Mouse (Mus musculus) hindbrain, embryonic 13.5 days (tissue): ENCODE measurements around the gene She. TPM values are rescaled to one million over a fixed set of nuclear protein-coding genes. Genes with fewer than 3 reads are reported as not detected.

Source experiments
- ATAC-seq: fragments of 200-750 bp; cut with Nextera tagmentation; 2 replicates; pipeline ENCODE4 v1.8.0; 2017; ENCODE audit warnings: moderate TSS enrichment; ENCODE audit not compliant: low FRiP score
- H3K27ac ChIP-seq: fragments of 300-500 bp; sonication (generic); 2 replicates; pipeline ENCODE4 v1.5.1; 2015; ENCODE audit warnings: inconsistent platforms, mild to moderate bottlenecking, moderate library complexity
- H3K27me3 ChIP-seq: fragments of 300-500 bp; sonication (generic); 2 replicates; pipeline ENCODE4 v1.6.1; 2015; ENCODE audit warnings: mild to moderate bottlenecking, inconsistent platforms
- H3K36me3 ChIP-seq: fragments of 300-500 bp; sonication (generic); 2 replicates; pipeline ENCODE4 v1.6.1; 2015; ENCODE audit warnings: mild to moderate bottlenecking, inconsistent platforms
- H3K4me1 ChIP-seq: fragments of 300-500 bp; sonication (generic); replicated peaks from 2 replicates; pipeline ENCODE4 v1.6.1; 2015; ENCODE audit warnings: inconsistent platforms
- H3K4me2 ChIP-seq: fragments of 300-500 bp; sonication (generic); 2 replicates; pipeline ENCODE4 v1.6.1; 2015; ENCODE audit warnings: inconsistent platforms, mild to moderate bottlenecking, moderate library complexity
- H3K4me3 ChIP-seq: fragments of 300-500 bp; sonication (generic); 2 replicates; pipeline ENCODE4 v1.5.1; 2015; ENCODE audit warnings: mild to moderate bottlenecking, inconsistent platforms
- H3K9ac ChIP-seq: fragments of 300-500 bp; sonication (generic); 2 replicates; pipeline ENCODE4 v1.6.1; 2015; ENCODE audit warnings: mild to moderate bottlenecking, inconsistent platforms
- H3K9me3 ChIP-seq: fragments of 300-500 bp; sonication (generic); 2 replicates; pipeline ENCODE4 v1.6.1; 2016; ENCODE audit warnings: inconsistent platforms
- WGBS: fragments of 180-500 bp; shearing (Covaris S2); methylation state at CpG from one replicate; pipeline ENCODE4 v1.1.7; 2015; 5-methylcytosine and 5-hydroxymethylcytosine counted together
- polyA plus RNA-seq: library from polyadenylated mRNA; unstranded; fragments of >200 nt; fragmentation: Nextera tagmentation; extraction: Ambion mirVana; gene quantifications from 2 replicates; pipeline ENCODE4 v1.2.1, GENCODE M21; 2015

The She gene
- polyA plus RNA-seq, 1 experiment from 2014 or later: 2.1 TPM

- H3K4me3 ChIP-seq: no peak overlapping the region
- 0 out of 2 replicates have a peak, but pooled peaks cover 7% of the 10 kb centered on the region for H3K4me1 ChIP-seq
- no peaks in the 10 kb centered on the region for H3K36me3 ChIP-seq
- H3K27me3 ChIP-seq: no peaks in the 10 kb centered on the region
- H3K9me3 ChIP-seq: no peaks in the 10 kb centered on the region
- no peak overlapping the region for H3K9ac ChIP-seq
- no peak overlapping the region for H3K27ac ChIP-seq
- ATAC-seq: no peak
- no peak overlapping the region for H3K4me2 ChIP-seq
- WGBS: 68% methylated on average over 8 of the region's 8 CpGs
Observed at GRCm38 (mm10) chr3:89897204-89897796, 66.1 kb downstream of the She start.

GRCm38 (mm10) chr3:89898011-89898410 lies 66.8 kb downstream of the She start:
- no peak overlapping the region for H3K9ac ChIP-seq
- H3K27me3 ChIP-seq: 0 out of 2 replicates have a peak, but pooled peaks cover 2% of the 10 kb centered on the region
- no peaks in the 10 kb centered on the region for H3K36me3 ChIP-seq
- H3K4me3 ChIP-seq: no peak overlapping the region
- no peak for ATAC-seq
- 0 out of 2 replicates have a peak, but pooled peaks cover 7% of the 10 kb centered on the region for H3K4me1 ChIP-seq
- H3K27ac ChIP-seq: no peak overlapping the region
- H3K4me2 ChIP-seq: no peak overlapping the region
- 75% methylated on average over 10 of the region's 10 CpGs for WGBS
- H3K9me3 ChIP-seq: no peaks in the 10 kb centered on the region

- Histone ChIP-seq H3K36me3 (no peaks in the 10 kb centered on the region), H3K27ac (no peak overlapping the region), H3K4me1 (0 out of 2 replicates have a peak, but pooled peaks cover 7% of the 10 kb centered on the region), H3K27me3 (0 out of 2 replicates have a peak, but pooled peaks cover 2% of the 10 kb centered on the region), H3K4me3 (no peak overlapping the region), H3K4me2 (no peak overlapping the region), H3K9ac (no peak overlapping the region), H3K9me3 (no peaks in the 10 kb centered on the region)
- ATAC-seq: no peak
- WGBS: 68% methylated on average over 5 of the region's 5 CpGs
Observed at GRCm38 (mm10) chr3:89898870-89899510, 67.8 kb downstream of the She start.

- H3K27ac ChIP-seq: no peak overlapping the region; the same call in 1 of the 2 replicates
- H3K9me3 ChIP-seq: no peaks in the 10 kb centered on the region
- H3K27me3 ChIP-seq: 0 out of 2 replicates have a peak, but pooled peaks cover 2% of the 10 kb centered on the region
- H3K4me1 ChIP-seq: 0 out of 2 replicates have a peak, but pooled peaks cover 7% of the 10 kb centered on the region
- H3K9ac ChIP-seq: no peak overlapping the region
- no peak overlapping the region for H3K4me3 ChIP-seq
- 75% methylated on average over 8 of the region's 8 CpGs for WGBS
- ATAC-seq: no peak
- no peaks in the 10 kb centered on the region for H3K36me3 ChIP-seq
- H3K4me2 ChIP-seq: no peak overlapping the region
Observed at GRCm38 (mm10) chr3:89899511-89899908, 68.3 kb downstream of the She start.

GRCm38 (mm10) chr3:89907846-89908245 lies 76.7 kb downstream of the She start:
- H3K4me3 ChIP-seq: no peak overlapping the region
- no peak overlapping the region for H3K27ac ChIP-seq
- H3K4me2 ChIP-seq: no peak overlapping the region
- no peak overlapping the region for H3K9ac ChIP-seq
- no peaks in the 10 kb centered on the region for H3K9me3 ChIP-seq
- no peak for ATAC-seq
- peaks cover 25% of the 10 kb centered on the region for H3K27me3 ChIP-seq
- WGBS: 82% methylated on average over 3 of the region's 3 CpGs
- peaks cover 8% of the 10 kb centered on the region for H3K4me1 ChIP-seq
- H3K36me3 ChIP-seq: no peaks in the 10 kb centered on the region

Other genes starting within 250 kb of the She start
- gene Adar, start 116.3 kb upstream of the She start, polyA plus RNA-seq: 19.8 and 23.1 TPM in 2 replicates
- 28.1 and 30.7 TPM in 2 replicates for gene Chrnb2, start 66.7 kb upstream of the She start, polyA plus RNA-seq
- gene Ube2q1, start 57.8 kb upstream of the She start, polyA plus RNA-seq: 13.5 and 14.4 TPM in 2 replicates
- gene Il6ra, start 81.8 kb downstream of the She start, polyA plus RNA-seq: 0.98 and 1.1 TPM in 2 replicates
- 13.4 TPM in 2 replicates for gene Atp8b2, start 132.1 kb downstream of the She start, polyA plus RNA-seq
- gene Hax1, start 167.4 kb downstream of the She start, polyA plus RNA-seq: 127 and 129 TPM in 2 replicates
- gene 4933434E20Rik, start 220.3 kb downstream of the She start, polyA plus RNA-seq: 225 and 227 TPM in 2 replicates
- 157 TPM in 2 replicates for gene Ubap2l, start 221.3 kb downstream of the She start, polyA plus RNA-seq
- gene Tpm3, start 241.3 kb downstream of the She start, polyA plus RNA-seq: 392 and 415 TPM in 2 replicates